Mouse (Mus musculus): ENCODE data around the gene Epha4. TPM values are rescaled to one million over a fixed set of nuclear protein-coding genes. Genes with fewer than 3 reads are reported as not detected.
A peak's percentile ranks its signal among the peaks of the same experiment; 100 is the strongest.

Gene Epha4
- polyA plus RNA-seq, 1 experiment from 2014 or later, result 25.9 TPM

DNA sequence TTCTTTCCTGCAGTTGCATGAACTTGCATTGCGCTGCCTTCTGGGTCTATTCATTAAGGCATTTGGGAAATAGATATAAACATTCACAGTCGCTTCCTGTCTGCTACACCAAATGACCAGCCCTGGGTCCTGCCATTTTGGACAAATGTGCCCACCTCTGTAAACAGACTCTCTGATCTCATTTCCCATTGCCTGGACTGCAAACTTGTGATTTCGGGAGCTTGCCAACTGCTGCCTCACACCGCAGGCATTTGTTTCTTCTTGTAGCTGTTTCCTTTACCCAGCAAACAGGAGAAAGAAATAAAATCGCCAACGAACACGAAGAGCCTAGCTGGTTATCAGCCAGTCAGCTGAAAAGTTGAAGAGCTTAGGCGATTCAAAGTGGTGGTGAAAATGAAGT is 10.2 kb upstream of the Epha4 start:
- ATAC-seq, result no peak
- CTCF ChIA-PET, result interaction anchor here (0.7 to 1.8 kb wide), 2 partner anchors 8 to 9 kb away, joined by 4 to 7 read pairs; partner anchors contain the start of gene Epha4

DNA sequence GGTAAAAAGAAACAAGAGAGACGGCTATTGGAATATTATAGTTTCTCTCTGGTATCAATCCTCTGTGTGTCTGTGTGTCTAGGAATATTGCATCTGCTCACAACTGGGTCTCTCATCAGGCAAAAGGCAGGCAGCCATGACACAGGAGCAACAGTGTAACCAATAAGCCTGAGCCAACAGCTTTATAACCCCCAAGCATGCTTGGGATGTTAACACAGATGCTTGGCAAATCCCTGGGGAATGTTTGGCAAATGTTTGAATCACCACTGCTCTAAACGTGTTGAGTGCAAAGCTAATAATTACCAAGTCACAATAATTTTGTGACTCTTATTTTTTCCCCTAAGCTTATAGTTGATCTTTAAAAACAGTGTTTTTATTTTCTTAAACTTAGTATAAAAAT is 8.5 kb upstream of the Epha4 start:
- POLR2A ChIA-PET, result no interaction called here
- ATAC-seq (peak; percentile 74), DNase-seq (ENCODE audit: low read depth, low spot score) (peak; percentile 49)
- in situ Hi-C loops (cut with MboI; ENCODE audit: low pct_unique_long_range_greater_than_20kb), result loop anchor here (25.0 kb wide), 1 partner anchor 686 kb away; no protein-coding TSS in a partner anchor
- CTCF ChIA-PET, result interaction anchor here (0.9 kb wide), 1 partner anchor 9 kb away, joined by 3 read pairs; the partner anchor contains the start of gene Epha4
- no peaks in the 10 kb centered on the region for H3K27me3 ChIP-seq
- TF ChIP-seq CTCF (IDR thresholded peaks at IDR 0.05), result no peak

More for the DNA sequence above, 10.2 kb upstream of the Epha4 start:
- POLR2A ChIA-PET, result interaction anchor here (0.5 kb wide), 1 partner anchor 11 kb away, joined by 3 read pairs; no protein-coding TSS in a partner anchor
- in situ Hi-C loops (cut with MboI; ENCODE audit: low pct_unique_long_range_greater_than_20kb), result no loop called here
- DNase-seq (ENCODE audit: low read depth, low spot score), result no peak
- no peaks in the 10 kb centered on the region for H3K27me3 ChIP-seq
- TF ChIP-seq CTCF (IDR thresholded peaks at IDR 0.05), result no peak

- ChIA-PET POLR2A (interaction anchor here (0.6 kb wide), 1 partner anchor 487 kb away, joined by 3 read pairs; no protein-coding TSS in a partner anchor), CTCF (interaction anchor here (1.4 to 1.5 kb wide), 2 partner anchors 16 to 1869 kb away, joined by 4 read pairs; no protein-coding TSS in a partner anchor)
- no peaks in the 10 kb centered on the region for H3K27me3 ChIP-seq
- ATAC-seq (no peak), DNase-seq (ENCODE audit: low read depth, low spot score) (no peak)
- in situ Hi-C loops (cut with MboI; ENCODE audit: low pct_unique_long_range_greater_than_20kb), result loop anchor here (25.0 kb wide), 1 partner anchor 685 kb away; no protein-coding TSS in a partner anchor
- TF ChIP-seq CTCF (IDR thresholded peaks at IDR 0.05), result no peak
Observed at GRCm38 (mm10) chr1:77521640-77522539, 7.0 kb upstream of the Epha4 start.

GRCm38 (mm10) chr1:77518715-77519114 is 3.8 kb upstream of the Epha4 start:
- no peak for TF ChIP-seq CTCF (IDR thresholded peaks at IDR 0.05)
- ATAC-seq, result no peak
- CTCF ChIA-PET, result no interaction called here

DNA sequence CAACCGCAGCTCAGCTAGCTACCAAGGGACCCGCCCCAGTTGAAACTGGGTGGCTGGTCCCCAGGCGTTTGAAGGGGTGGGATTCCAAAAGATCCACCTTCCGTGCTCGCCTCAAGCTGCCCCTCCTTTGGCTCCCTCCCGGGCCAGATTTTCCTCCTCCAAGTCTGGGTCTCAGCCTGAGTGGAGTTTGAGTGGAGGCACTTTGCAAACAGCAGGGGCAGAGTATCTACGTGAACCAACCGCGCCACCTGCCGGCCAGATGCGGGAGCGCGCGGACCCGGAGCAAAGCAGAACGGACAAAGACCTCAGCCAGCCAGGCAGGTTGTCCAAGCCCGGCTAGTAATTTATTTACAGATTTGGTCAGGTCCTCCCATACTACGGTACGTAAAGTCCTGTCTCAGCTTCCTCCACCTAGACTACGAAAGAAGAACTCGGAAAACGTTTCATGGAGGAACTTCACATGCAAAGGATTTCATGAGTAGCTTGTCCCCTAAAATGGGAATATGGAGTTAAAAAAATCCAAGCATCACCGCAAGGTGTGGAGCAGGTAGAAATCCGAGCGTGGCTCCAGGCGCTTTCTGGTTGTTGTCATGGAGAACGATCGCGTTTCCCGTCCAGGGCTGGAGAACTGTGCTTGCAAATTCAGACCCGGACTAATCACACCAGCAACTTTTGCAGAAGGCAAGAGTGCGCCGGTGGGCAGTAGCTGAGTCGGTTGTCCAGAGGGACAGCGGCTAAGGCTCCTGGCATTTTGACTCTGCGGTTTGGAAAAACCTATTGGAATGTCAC is 1.5 kb upstream of the Epha4 start:
- ATAC-seq (peak; percentile 65), DNase-seq (ENCODE audit: low read depth, low spot score) (no peak)
- no peak for TF ChIP-seq CTCF (IDR thresholded peaks at IDR 0.05)
- in situ Hi-C loops (cut with MboI; ENCODE audit: low pct_unique_long_range_greater_than_20kb), result loop anchor here (5.0 to 25.0 kb wide), 7 partner anchors 312 to 1864 kb away; no protein-coding TSS in a partner anchor
- POLR2A ChIA-PET, result no interaction called here
- H3K27me3 ChIP-seq, result no peaks in the 10 kb centered on the region
- CTCF ChIA-PET, result interaction anchor here (0.7 to 2.5 kb wide), 10 partner anchors 9 to 1864 kb away, joined by 3 to 17 read pairs (median 4); no protein-coding TSS in a partner anchor

More at GRCm38 (mm10) chr1:77518715-77519114, 3.8 kb upstream of the Epha4 start:
- POLR2A ChIA-PET, result interaction anchor here (0.6 kb wide), 1 partner anchor 410 kb away, joined by 5 read pairs; no protein-coding TSS in a partner anchor
- no peaks in the 10 kb centered on the region for H3K27me3 ChIP-seq
- in situ Hi-C loops (cut with MboI; ENCODE audit: low pct_unique_long_range_greater_than_20kb), result loop anchor here (5.0 to 25.0 kb wide), 7 partner anchors 314 to 1866 kb away; no protein-coding TSS in a partner anchor
- no peak for DNase-seq (ENCODE audit: low read depth, low spot score)

- TF ChIP-seq CTCF (IDR thresholded peaks at IDR 0.05), result no peak
- DNase-seq (ENCODE audit: low read depth, low spot score) (no peak), ATAC-seq (peak; percentile 33)
- in situ Hi-C loops (cut with MboI; ENCODE audit: low pct_unique_long_range_greater_than_20kb), result loop anchor here (5.0 to 25.0 kb wide), 7 partner anchors 311 to 1863 kb away; no protein-coding TSS in a partner anchor
- H3K27me3 ChIP-seq, result no peaks in the 10 kb centered on the region
- ChIA-PET CTCF (interaction anchor here (0.7 to 2.5 kb wide), 7 partner anchors 7 to 1863 kb away, joined by 3 to 17 read pairs (median 4); no protein-coding TSS in a partner anchor), POLR2A (no interaction called here)
Observed at GRCm38 (mm10) chr1:77515651-77515981, 728 bp upstream of the Epha4 start.

- POLR2A ChIA-PET, result interaction anchor here (0.5 to 0.7 kb wide), 3 partner anchors 11 to 177 kb away, joined by 3 to 4 read pairs (median 3); no protein-coding TSS in a partner anchor
- H3K27me3 ChIP-seq, result no peaks in the 10 kb centered on the region
- ATAC-seq (peak; percentile 8), DNase-seq (ENCODE audit: low read depth, low spot score) (no peak)
- TF ChIP-seq CTCF (IDR thresholded peaks at IDR 0.05), result no peak
- CTCF ChIA-PET, result interaction anchor here (1.3 to 2.2 kb wide), 3 partner anchors 9 to 25 kb away, joined by 3 to 7 read pairs (median 3); no protein-coding TSS in a partner anchor
- in situ Hi-C loops (cut with MboI; ENCODE audit: low pct_unique_long_range_greater_than_20kb), result loop anchor here (5.0 to 25.0 kb wide), 7 partner anchors 97 to 1590 kb away; no protein-coding TSS in a partner anchor
Observed at GRCm38 (mm10) chr1:77514325-77514962, 444 bp downstream of the Epha4 start.

- TF ChIP-seq CTCF (IDR thresholded peaks at IDR 0.05), result no peak
- DNase-seq (ENCODE audit: low read depth, low spot score), result no peak
- in situ Hi-C loops (cut with MboI; ENCODE audit: low pct_unique_long_range_greater_than_20kb), result loop anchor here (5.0 to 25.0 kb wide), 7 partner anchors 97 to 1589 kb away; no protein-coding TSS in a partner anchor
- H3K27me3 ChIP-seq, result no peaks in the 10 kb centered on the region
- ChIA-PET CTCF (interaction anchor here (1.0 to 1.8 kb wide), 5 partner anchors 24 to 676 kb away, joined by 3 to 5 read pairs (median 3); no protein-coding TSS in a partner anchor), POLR2A (interaction anchor here (0.7 kb wide), 2 partner anchors 11 to 177 kb away, joined by 3 read pairs; no protein-coding TSS in a partner anchor)
- ATAC-seq, result no peak
Observed at GRCm38 (mm10) chr1:77513959-77514324, 946 bp downstream of the Epha4 start.

- no peaks in the 10 kb centered on the region for H3K27me3 ChIP-seq
- TF ChIP-seq CTCF (IDR thresholded peaks at IDR 0.05), result no peak
- in situ Hi-C loops (cut with MboI; ENCODE audit: low pct_unique_long_range_greater_than_20kb), result loop anchor here (5.0 to 25.0 kb wide), 7 partner anchors 96 to 1589 kb away; no protein-coding TSS in a partner anchor
- CTCF ChIA-PET, result interaction anchor here (1.0 to 1.8 kb wide), 5 partner anchors 24 to 676 kb away, joined by 3 to 5 read pairs (median 3); no protein-coding TSS in a partner anchor
- POLR2A ChIA-PET, result interaction anchor here (0.7 to 1.2 kb wide), 2 partner anchors 47 to 176 kb away, joined by 3 to 4 read pairs; no protein-coding TSS in a partner anchor
- DNase-seq (ENCODE audit: low read depth, low spot score) (no peak), ATAC-seq (peak; percentile 29)
Observed at GRCm38 (mm10) chr1:77513411-77513941, 1.4 kb downstream of the Epha4 start.

Data from Patski (cell line).